Mouse (Mus musculus): ENCODE results near the gene Elp4.

Elp4 gene

GRCm38 (mm10) chr2:105715409-105716115, 188.8 kb downstream of the Elp4 start:
- no peak for DNase-seq

- DNase-seq = no peak
These were observed 193.9 kb downstream of the Elp4 start for GRCm38 (mm10) chr2:105710511-105710910.

- DNase-seq = no peak
These were observed 195.2 kb downstream of the Elp4 start for GRCm38 (mm10) chr2:105709126-105709525.

GRCm38 (mm10) chr2:105705320-105705719, 199.0 kb downstream of the Elp4 start:
- no peak for DNase-seq

GRCm38 (mm10) chr2:105702586-105702985, 201.8 kb downstream of the Elp4 start:
- no peak for DNase-seq

GRCm38 (mm10) chr2:105701781-105702180, 202.6 kb downstream of the Elp4 start:
- DNase-seq = no peak

GRCm38 (mm10) chr2:105698631-105699030, 205.7 kb downstream of the Elp4 start:
- DNase-seq = no peak

GRCm38 (mm10) chr2:105697741-105698140, 206.6 kb downstream of the Elp4 start:
- DNase-seq = no peak

GRCm38 (mm10) chr2:105691296-105691695, 213.1 kb downstream of the Elp4 start:
- no peak for DNase-seq

- DNase-seq = no peak
These were observed 214.4 kb downstream of the Elp4 start for GRCm38 (mm10) chr2:105689771-105690639.

- DNase-seq = no peak
These were observed 215.0 kb downstream of the Elp4 start for GRCm38 (mm10) chr2:105689304-105689770.

- no peak for DNase-seq
These were observed 215.7 kb downstream of the Elp4 start for GRCm38 (mm10) chr2:105688436-105689303.

GRCm38 (mm10) chr2:105688011-105688410, 216.4 kb downstream of the Elp4 start:
- DNase-seq = no peak

- DNase-seq = no peak
These were observed 216.9 kb downstream of the Elp4 start for GRCm38 (mm10) chr2:105687317-105687991.

- DNase-seq = no peak
These were observed 217.7 kb downstream of the Elp4 start for GRCm38 (mm10) chr2:105686363-105687316.

GRCm38 (mm10) chr2:105685651-105686050, 218.7 kb downstream of the Elp4 start:
- DNase-seq = no peak

- DNase-seq = no peak
These were observed 219.2 kb downstream of the Elp4 start for GRCm38 (mm10) chr2:105684991-105685650.

- DNase-seq = no peak
These were observed 220.5 kb downstream of the Elp4 start for GRCm38 (mm10) chr2:105683771-105684410.

GRCm38 (mm10) chr2:105682634-105683351, 221.6 kb downstream of the Elp4 start:
- DNase-seq = no peak
